Mouse (Mus musculus) heart, postnatal 14 days (tissue): ENCODE measurements at regions not wholly inside any gene's neighbourhood (a gene's known extent, or its start where the extent isn't known, plus 50 kb on each side); places are given as distances from the start of the nearest gene placed in this dataset.

Experiments
- DNase-seq, 2 experiments: peaks; one replicate each; pipeline ENCODE4 v3.0.0; 2021 to 2022
- intact Hi-C: fragments of 180-260 bp; cut with DNase I; formaldehyde crosslinking; loops from one replicate; pipeline ENCODE4 v1.15.1; 2025

- intact Hi-C loops: no loop called here
- no peak for DNase-seq
Measured at GRCm38 (mm10) chr12:58474181-58474580, 205.1 kb upstream of the Clec14a start.

- no peak for DNase-seq
- intact Hi-C loops: no loop called here
Measured at GRCm38 (mm10) chr12:58473511-58473910, 204.4 kb upstream of the Clec14a start.

GRCm38 (mm10) chr12:58460465-58460864, 191.4 kb upstream of the Clec14a start:
- DNase-seq: no peak
- intact Hi-C loops: no loop called here

GRCm38 (mm10) chr12:58454828-58455227, 185.7 kb upstream of the Clec14a start:
- intact Hi-C loops: no loop called here
- DNase-seq: no peak

DNA sequence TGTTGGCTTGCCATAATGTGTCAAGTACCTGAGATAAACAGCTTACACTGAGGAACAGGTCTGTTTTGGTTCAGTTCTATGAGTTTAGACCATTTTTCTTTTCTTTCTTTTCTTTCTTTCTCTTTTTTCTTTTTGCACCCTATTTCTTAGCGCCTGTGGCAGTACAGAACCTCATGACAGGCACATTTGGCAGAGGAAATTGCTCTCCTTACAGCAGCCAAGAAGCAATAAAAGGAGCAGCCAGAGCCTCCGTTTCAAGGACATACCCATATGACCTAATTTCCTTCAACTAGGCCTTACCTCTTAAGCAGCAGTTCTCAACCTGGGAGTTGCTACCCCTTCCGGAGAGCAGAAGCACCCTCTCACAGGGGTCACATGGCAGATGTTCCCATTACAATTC, 173.9 kb upstream of the Clec14a start:
- intact Hi-C loops: no loop called here
- no peak for DNase-seq

GRCm38 (mm10) chr12:58441962-58442361, 172.9 kb upstream of the Clec14a start:
- no peak for DNase-seq
- intact Hi-C loops: no loop called here

- intact Hi-C loops: no loop called here
- DNase-seq: no peak
Measured at GRCm38 (mm10) chr12:58440666-58441065, 171.6 kb upstream of the Clec14a start.

DNA sequence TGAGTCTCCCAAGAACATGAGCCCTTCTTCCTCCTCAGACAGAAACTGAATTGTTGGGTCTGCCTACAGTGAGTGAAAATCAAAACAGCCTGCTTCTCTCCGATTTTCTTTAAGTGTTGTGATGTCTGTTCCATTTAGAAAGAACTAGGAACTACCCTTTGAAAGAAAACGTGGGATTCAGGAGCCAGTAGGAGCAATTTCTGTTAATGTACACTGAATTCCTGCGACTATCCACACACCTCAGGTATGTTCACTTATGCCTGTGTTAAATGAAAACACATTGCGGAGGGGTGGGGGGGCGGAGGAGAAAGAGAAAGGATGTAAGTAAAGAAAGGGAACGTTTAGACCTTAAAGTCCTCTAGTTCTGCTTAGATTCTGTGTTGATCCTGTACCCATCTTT, 167.9 kb upstream of the Clec14a start:
- DNase-seq: no peak
- intact Hi-C loops: no loop called here

GRCm38 (mm10) chr12:58434504-58434903, 165.4 kb upstream of the Clec14a start:
- DNase-seq: no peak
- intact Hi-C loops: no loop called here

- intact Hi-C loops: no loop called here
- no peak for DNase-seq
Measured at GRCm38 (mm10) chr12:58429929-58430328, 160.8 kb upstream of the Clec14a start.

- intact Hi-C loops: no loop called here
- DNase-seq: no peak
Measured at GRCm38 (mm10) chr12:58426758-58427157, 157.7 kb upstream of the Clec14a start.

DNA sequence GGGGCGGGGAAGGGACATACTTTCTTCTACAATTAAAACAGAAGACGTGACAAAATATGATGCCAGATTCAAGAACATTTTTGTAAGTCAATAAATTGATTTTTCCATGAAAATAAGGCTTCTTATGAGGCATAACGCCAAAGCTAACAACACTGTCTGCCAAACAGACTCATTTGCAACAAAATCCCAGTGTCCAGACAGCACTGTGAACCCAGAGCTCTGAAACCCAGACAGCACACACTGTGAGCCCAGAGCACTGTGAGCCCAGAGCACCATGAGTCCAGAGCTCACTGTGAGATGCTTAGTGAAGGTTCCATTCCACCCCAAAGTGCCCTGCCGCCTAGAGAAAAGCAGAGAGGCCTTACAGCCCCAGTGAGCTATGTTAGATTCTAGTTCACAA, 156.9 kb upstream of the Clec14a start:
- no peak for DNase-seq
- intact Hi-C loops: no loop called here

GRCm38 (mm10) chr12:58423581-58423980, 154.5 kb upstream of the Clec14a start:
- intact Hi-C loops: no loop called here
- DNase-seq: no peak

DNA sequence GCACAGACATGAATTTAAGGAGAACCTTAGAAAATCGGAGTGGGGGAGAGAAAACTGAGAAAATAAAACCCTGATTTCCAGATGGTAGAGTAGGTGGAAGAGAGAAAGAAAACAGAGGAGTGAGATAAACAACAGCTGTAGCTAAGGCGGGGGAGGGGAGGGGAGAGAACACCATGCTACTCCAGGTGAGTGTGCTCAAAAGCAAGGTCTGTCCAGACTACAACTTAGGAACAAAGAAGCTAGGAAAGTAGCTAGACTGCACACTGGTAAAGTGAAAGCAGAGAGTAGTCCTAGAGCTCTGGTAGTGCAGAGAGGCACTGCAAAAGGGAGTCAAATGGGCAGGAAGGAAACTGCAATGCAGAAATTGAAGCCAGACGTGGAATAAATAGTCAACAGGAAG, 132.8 kb upstream of the Clec14a start:
- intact Hi-C loops: no loop called here

DNA sequence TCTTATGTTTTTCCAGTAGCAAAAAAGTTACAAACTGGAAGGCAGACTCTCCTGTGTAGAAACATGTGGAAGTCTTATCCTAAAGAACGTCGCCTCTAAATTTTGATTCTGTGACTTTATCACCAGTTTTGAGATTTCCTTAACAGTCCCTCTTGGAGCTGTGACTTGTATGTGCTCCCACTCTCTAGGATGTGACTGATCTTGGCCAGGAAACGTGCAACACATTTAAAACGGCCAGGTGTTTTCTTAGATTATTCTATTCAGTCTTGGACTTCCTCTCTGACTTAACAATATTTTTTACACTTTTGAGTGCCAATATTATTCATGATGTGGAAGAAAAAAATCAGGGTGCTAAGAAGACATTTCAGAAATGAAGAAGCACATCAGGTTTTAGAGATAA, 91.2 kb upstream of the Clec14a start:
- DNase-seq: no peak
- intact Hi-C loops: loop anchor here (5.0 kb wide), 1 partner anchor 93 kb away; the partner anchor contains the start of gene Clec14a

More for the DNA sequence above, 132.8 kb upstream of the Clec14a start:
- DNase-seq: no peak

GRCm38 (mm10) chr12:58334163-58334562, 65.1 kb upstream of the Clec14a start:
- no peak for DNase-seq
- intact Hi-C loops: no loop called here

DNA sequence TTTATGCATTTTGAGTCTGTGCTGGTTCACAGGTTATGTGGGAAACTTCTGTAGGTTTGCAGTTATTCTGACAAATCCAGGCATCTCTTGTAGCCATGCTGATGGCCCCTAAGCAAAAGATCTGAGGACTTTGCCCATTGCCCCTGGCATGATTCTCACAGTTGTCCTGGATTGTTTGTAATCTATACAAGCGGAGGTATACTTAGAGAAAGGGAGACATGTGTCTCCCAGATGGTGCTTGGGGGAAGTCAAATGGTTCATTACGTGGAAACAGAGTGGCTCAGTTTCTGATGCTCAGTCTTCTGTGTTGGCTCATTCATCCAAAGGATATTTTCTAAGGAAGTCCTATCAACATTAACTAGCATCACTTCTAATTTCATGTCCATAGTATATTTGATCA, 60.8 kb upstream of the Clec14a start:
- no peak for DNase-seq
- intact Hi-C loops: no loop called here

DNA sequence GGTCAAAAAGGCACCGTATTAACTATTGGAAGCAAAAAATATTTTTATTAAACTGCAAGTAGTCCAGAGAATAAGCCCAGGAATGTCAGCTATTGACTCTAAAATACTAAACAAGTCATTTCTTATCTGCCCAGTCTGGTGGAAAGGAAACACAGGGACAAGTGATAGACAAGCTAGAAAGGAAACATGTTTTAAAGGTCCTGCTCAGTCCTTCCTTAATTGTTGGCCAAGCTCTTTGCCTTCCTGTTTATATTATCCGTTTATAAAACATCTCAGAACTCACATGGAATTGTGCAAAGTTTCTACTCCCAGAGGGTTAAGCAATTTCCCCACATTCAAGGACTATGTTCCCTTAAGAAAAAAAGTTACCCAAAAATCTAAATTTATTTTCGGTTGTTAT, 54.9 kb upstream of the Clec14a start:
- DNase-seq: no peak
- intact Hi-C loops: loop anchor here (5.0 kb wide), 1 partner anchor 57 kb away; the partner anchor contains the start of gene Clec14a
